Mouse (Mus musculus) ovary, adult 18-20 months (tissue): ENCODE results near the gene Hectd4.
"Not testable (repeated sequence)": the region's sequence is repeated elsewhere in the genome, so short reads cannot be mapped to it uniquely, and the experiment has no call there.

Source experiments
- DNase-seq: peaks from one replicate; pipeline ENCODE4 v3.0.0; 2022; ENCODE audit warnings: low spot score, mixed read lengths

Gene Hectd4

GRCm38 (mm10) chr5:121287213-121287612, 67.2 kb downstream of the Hectd4 start:
- DNase-seq, result no peak

- no peak for DNase-seq
Observed at GRCm38 (mm10) chr5:121290289-121290688, 70.3 kb downstream of the Hectd4 start.

GRCm38 (mm10) chr5:121292309-121293165, 72.5 kb downstream of the Hectd4 start:
- DNase-seq, result no peak

GRCm38 (mm10) chr5:121305009-121305408, 85.0 kb downstream of the Hectd4 start:
- no peak for DNase-seq

- DNase-seq, result no peak
Observed at GRCm38 (mm10) chr5:121307620-121308019, 87.6 kb downstream of the Hectd4 start.

- DNase-seq, result no peak
Observed at GRCm38 (mm10) chr5:121311576-121311975, 91.6 kb downstream of the Hectd4 start.

- DNase-seq, result no peak
Observed at GRCm38 (mm10) chr5:121313764-121314474, 93.9 kb downstream of the Hectd4 start.

GRCm38 (mm10) chr5:121326079-121326805, 106.2 kb downstream of the Hectd4 start:
- DNase-seq, result no peak

GRCm38 (mm10) chr5:121329333-121330058, 109.5 kb downstream of the Hectd4 start:
- no peak for DNase-seq

GRCm38 (mm10) chr5:121330154-121330816, 110.3 kb downstream of the Hectd4 start:
- not testable (repeated sequence) for DNase-seq

- no peak for DNase-seq
Observed at GRCm38 (mm10) chr5:121331731-121332130, 111.7 kb downstream of the Hectd4 start.

GRCm38 (mm10) chr5:121333976-121334375, 114.0 kb downstream of the Hectd4 start:
- DNase-seq, result no peak

- DNase-seq, result no peak
Observed at GRCm38 (mm10) chr5:121334454-121334853, 114.4 kb downstream of the Hectd4 start.

- no peak for DNase-seq
Observed at GRCm38 (mm10) chr5:121335426-121335825, 115.4 kb downstream of the Hectd4 start.

- DNase-seq, result no peak
Observed at GRCm38 (mm10) chr5:121336009-121336408, 116.0 kb downstream of the Hectd4 start.

GRCm38 (mm10) chr5:121336776-121337175, 116.8 kb downstream of the Hectd4 start:
- DNase-seq, result no peak

GRCm38 (mm10) chr5:121339507-121340230, 119.7 kb downstream of the Hectd4 start:
- no peak for DNase-seq

GRCm38 (mm10) chr5:121340965-121341473, 121.0 kb downstream of the Hectd4 start:
- DNase-seq, result no peak

GRCm38 (mm10) chr5:121342490-121342889, 122.5 kb downstream of the Hectd4 start:
- no peak for DNase-seq

GRCm38 (mm10) chr5:121343997-121344396, 124.0 kb downstream of the Hectd4 start:
- no peak for DNase-seq
